Mouse (Mus musculus): ENCODE results near the gene Rdh7. TPM values are rescaled to one million over a fixed set of nuclear protein-coding genes. Genes with fewer than 3 reads are reported as not detected.
"Not testable (repeated sequence)": the region's sequence is repeated elsewhere in the genome, so short reads cannot be mapped to it uniquely, and the experiment has no call there.

Rdh7 gene
- polyA plus RNA-seq, 1 experiment: 0.06 TPM

DNA sequence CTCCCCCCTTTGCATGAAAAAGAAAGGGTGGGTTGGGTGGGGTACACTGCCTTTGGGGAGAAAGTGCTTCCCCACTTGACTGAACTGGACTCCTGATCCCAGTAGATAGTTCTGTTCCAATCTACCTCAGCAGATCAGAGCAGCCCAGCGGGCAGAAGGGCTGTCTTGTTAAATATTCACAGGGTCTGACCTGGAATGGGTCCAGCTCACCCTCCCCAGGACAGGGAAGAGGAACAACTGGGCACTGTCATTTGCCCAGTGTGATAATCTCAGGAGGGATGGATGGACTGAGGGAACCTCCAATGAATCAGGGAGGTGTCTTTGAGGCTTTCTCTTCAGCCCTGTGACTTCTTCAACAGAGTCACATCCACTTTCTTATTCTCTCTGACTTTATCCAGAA, 40.5 kb downstream of the Rdh7 start:
- Histone ChIP-seq H3K36me3 (ENCODE audit: control insufficient read depth, insufficient read depth, low read length) (no peaks in the 10 kb centered on the region), H3K27me3 (ENCODE audit: control insufficient read depth, insufficient read depth, low read length) (no peaks in the 10 kb centered on the region), H3K27ac (ENCODE audit: insufficient read depth, low read length) (no peak overlapping the region), H3K4me1 (ENCODE audit: control insufficient read depth, insufficient read depth, insufficient read length) (no peaks in the 10 kb centered on the region), H3K4me3 (ENCODE audit: extremely low read depth, insufficient read depth, insufficient read length) (no peak overlapping the region)
- TF ChIP-seq POLR2A (IDR thresholded peaks at IDR 0.05; ENCODE audit: low read depth, low read length): no peak
- WGBS: 85% methylated on average over 1 of the region's 1 CpGs
- DNase-seq (ENCODE audit: low read depth in 1 of 2, low spot score in 2 of 2): no peak

DNA sequence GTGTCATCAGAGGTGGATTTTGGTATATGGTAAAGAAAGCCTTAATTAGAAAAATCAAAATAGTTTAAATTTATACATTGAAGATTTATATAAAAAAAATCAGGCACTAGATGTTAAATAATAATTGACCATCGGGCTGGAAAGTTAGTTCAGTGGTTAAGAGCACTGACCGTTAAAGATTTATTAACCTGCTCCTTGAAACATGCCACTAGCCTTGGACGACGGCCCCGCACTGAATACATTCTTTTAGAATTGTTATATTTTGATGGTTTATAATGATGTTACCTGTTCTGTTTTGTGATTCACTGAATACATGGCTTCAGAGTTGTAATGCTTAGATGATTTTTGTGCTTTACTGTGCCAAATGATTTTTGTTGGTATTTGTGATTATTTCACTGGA, 42.7 kb downstream of the Rdh7 start:
- not testable (repeated sequence) for DNase-seq (ENCODE audit: low read depth in 1 of 2, low spot score in 2 of 2); H3K4me3 ChIP-seq (ENCODE audit: extremely low read depth, insufficient read depth, insufficient read length); H3K27ac ChIP-seq (ENCODE audit: insufficient read depth, low read length); H3K36me3 ChIP-seq (ENCODE audit: control insufficient read depth, insufficient read depth, low read length); H3K4me1 ChIP-seq (ENCODE audit: control insufficient read depth, insufficient read depth, insufficient read length); H3K27me3 ChIP-seq (ENCODE audit: control insufficient read depth, insufficient read depth, low read length)
- WGBS: 91% methylated on average over 5 of the region's 5 CpGs

GRCm38 (mm10) chr10:127840776-127841175, 47.8 kb downstream of the Rdh7 start:
- TF ChIP-seq POLR2A (IDR thresholded peaks at IDR 0.05; ENCODE audit: low read depth, low read length) (no peak), CTCF (IDR thresholded peaks at IDR 0.05; ENCODE audit: extremely low read depth, insufficient read depth, insufficient read length, insufficient replicate concordance) (no peak)
- Histone ChIP-seq H3K27me3 (ENCODE audit: control insufficient read depth, insufficient read depth, low read length) (no peaks in the 10 kb centered on the region), H3K4me1 (ENCODE audit: control insufficient read depth, insufficient read depth, insufficient read length) (no peaks in the 10 kb centered on the region), H3K4me3 (ENCODE audit: extremely low read depth, insufficient read depth, insufficient read length) (no peak overlapping the region), H3K27ac (ENCODE audit: insufficient read depth, low read length) (no peak overlapping the region), H3K36me3 (ENCODE audit: control insufficient read depth, insufficient read depth, low read length) (no peaks in the 10 kb centered on the region)
- WGBS: 75% methylated on average over 2 of the region's 2 CpGs
- no peak for DNase-seq (ENCODE audit: low read depth in 1 of 2, low spot score in 2 of 2)

DNA sequence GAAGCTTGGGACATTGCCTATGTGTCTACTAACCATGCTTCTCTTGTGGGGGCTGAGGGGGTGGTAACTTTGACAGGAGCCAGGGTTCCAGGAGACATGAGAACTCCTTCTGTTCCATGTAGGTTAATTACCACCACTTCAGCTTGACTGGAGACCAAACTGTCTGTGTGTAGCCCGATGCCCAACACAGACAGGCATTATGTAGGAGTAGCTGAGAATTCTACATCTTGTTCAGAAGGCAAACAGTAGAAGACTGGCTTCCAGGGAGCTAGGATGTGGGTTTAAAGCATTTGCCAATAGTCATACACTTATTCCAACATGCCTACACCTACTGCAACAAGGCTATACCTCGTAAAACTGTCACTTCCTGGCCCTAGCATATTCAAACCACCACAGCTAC, 50.1 kb downstream of the Rdh7 start:
- 92% methylated on average over 2 of the region's 2 CpGs for WGBS
- Histone ChIP-seq H3K27ac (ENCODE audit: insufficient read depth, low read length) (no peak overlapping the region), H3K4me1 (ENCODE audit: control insufficient read depth, insufficient read depth, insufficient read length) (no peaks in the 10 kb centered on the region), H3K4me3 (ENCODE audit: extremely low read depth, insufficient read depth, insufficient read length) (no peak overlapping the region), H3K36me3 (ENCODE audit: control insufficient read depth, insufficient read depth, low read length) (no peaks in the 10 kb centered on the region), H3K27me3 (ENCODE audit: control insufficient read depth, insufficient read depth, low read length) (no peaks in the 10 kb centered on the region)
- no peak for TF ChIP-seq POLR2A (IDR thresholded peaks at IDR 0.05; ENCODE audit: low read depth, low read length)
- TF ChIP-seq CTCF (IDR thresholded peaks at IDR 0.05; ENCODE audit: extremely low read depth, insufficient read depth, insufficient read length, insufficient replicate concordance): no peak
- no peak for DNase-seq (ENCODE audit: low read depth in 1 of 2, low spot score in 2 of 2)

DNA sequence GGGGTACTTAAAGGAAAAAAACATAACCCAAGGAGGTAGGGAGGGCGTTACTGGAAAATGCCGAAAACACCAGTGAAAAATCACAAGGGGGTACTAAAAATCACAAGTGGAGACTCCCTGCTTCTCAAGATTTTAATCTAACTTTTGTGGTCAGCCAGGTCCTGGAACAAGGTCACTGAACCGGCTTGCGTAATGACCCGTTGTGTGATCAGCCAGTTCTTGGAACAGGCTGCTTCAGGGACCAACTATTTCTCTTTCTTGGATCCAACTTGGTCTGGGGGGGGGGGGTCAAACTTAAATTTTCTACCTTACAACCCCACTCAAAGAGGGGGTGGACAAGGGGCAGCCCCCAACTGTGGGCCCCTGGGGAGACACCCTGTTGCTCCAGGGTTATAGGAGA, 50.8 kb downstream of the Rdh7 start:
- not testable (repeated sequence) for H3K4me3 ChIP-seq (ENCODE audit: extremely low read depth, insufficient read depth, insufficient read length); DNase-seq (ENCODE audit: low read depth in 1 of 2, low spot score in 2 of 2)

DNA sequence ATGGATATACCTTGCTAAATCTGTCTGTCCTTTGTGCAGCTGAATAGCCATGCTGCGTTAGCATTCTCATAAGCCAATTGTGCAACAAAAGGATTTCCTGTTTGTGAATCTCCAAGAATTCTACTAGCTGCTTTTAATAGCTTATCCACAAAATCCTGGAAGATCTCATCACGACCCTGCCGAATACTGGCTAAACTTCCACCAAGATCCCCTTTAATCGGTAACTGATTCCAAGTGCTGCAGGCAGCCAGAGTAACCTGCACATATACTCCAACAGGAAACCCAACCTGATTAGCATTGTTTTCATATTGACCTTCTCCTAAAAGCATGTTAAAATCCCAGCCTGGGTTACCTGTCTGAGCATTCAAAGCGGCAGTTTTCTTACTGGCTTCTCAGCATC, 53.3 kb downstream of the Rdh7 start:
- 82% methylated on average over 5 of the region's 5 CpGs for WGBS
- H3K4me1 ChIP-seq (ENCODE audit: control insufficient read depth, insufficient read depth, insufficient read length): no peaks in the 10 kb centered on the region
- no peak overlapping the region for H3K4me3 ChIP-seq (ENCODE audit: extremely low read depth, insufficient read depth, insufficient read length)
- no peak overlapping the region for H3K27ac ChIP-seq (ENCODE audit: insufficient read depth, low read length)
- TF ChIP-seq POLR2A (IDR thresholded peaks at IDR 0.05; ENCODE audit: low read depth, low read length) (no peak), CTCF (IDR thresholded peaks at IDR 0.05; ENCODE audit: extremely low read depth, insufficient read depth, insufficient read length, insufficient replicate concordance) (no peak)
- H3K36me3 ChIP-seq (ENCODE audit: control insufficient read depth, insufficient read depth, low read length): no peaks in the 10 kb centered on the region
- DNase-seq (ENCODE audit: low read depth in 1 of 2, low spot score in 2 of 2): no peak
- no peaks in the 10 kb centered on the region for H3K27me3 ChIP-seq (ENCODE audit: control insufficient read depth, insufficient read depth, low read length)

More for the DNA sequence above, 50.8 kb downstream of the Rdh7 start:
- H3K4me1 ChIP-seq (ENCODE audit: control insufficient read depth, insufficient read depth, insufficient read length); H3K27me3 ChIP-seq (ENCODE audit: control insufficient read depth, insufficient read depth, low read length); H3K27ac ChIP-seq (ENCODE audit: insufficient read depth, low read length); H3K36me3 ChIP-seq (ENCODE audit: control insufficient read depth, insufficient read depth, low read length): not testable (repeated sequence)
- 90% methylated on average over 5 of the region's 5 CpGs for WGBS

DNA sequence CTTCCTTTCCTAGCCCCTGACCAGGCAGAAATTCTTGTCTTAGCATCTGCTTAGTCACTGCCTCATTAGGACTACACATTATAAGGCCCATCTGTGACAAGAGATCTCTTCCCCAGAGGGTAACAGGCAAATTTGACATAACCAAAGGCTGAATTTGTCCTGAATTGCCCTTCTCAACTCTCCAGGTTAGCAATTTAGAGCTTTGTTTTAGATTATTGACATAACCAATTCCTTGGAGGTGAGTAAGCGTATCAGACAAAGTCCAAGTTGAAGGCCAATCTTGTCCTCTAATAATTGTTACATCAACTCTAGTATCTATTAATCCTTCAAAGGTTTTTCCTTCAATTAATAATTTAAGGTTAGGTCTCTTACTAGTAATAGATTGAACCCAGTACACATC, 54.4 kb downstream of the Rdh7 start:
- DNase-seq (ENCODE audit: low read depth in 1 of 2, low spot score in 2 of 2); H3K27me3 ChIP-seq (ENCODE audit: control insufficient read depth, insufficient read depth, low read length); H3K4me3 ChIP-seq (ENCODE audit: extremely low read depth, insufficient read depth, insufficient read length); H3K4me1 ChIP-seq (ENCODE audit: control insufficient read depth, insufficient read depth, insufficient read length); H3K36me3 ChIP-seq (ENCODE audit: control insufficient read depth, insufficient read depth, low read length); H3K27ac ChIP-seq (ENCODE audit: insufficient read depth, low read length): not testable (repeated sequence)
- 97% methylated on average over 1 of the region's 1 CpGs for WGBS

Other genes with a start within 250 kb of the Rdh7 start
- 120 and 126 TPM in 2 replicates for gene Stat6, start 245.8 kb downstream of the Rdh7 start, polyA plus RNA-seq (2012; rRNA removed)
- gene Nemp1, start 221.9 kb downstream of the Rdh7 start, polyA plus RNA-seq (2012; rRNA removed): 3.2 and 3.5 TPM in 2 replicates
- 30.6 and 32.7 TPM in 2 replicates for gene Nab2, start 220.2 kb downstream of the Rdh7 start, polyA plus RNA-seq (2012; rRNA removed)
- 0.13 and 0.21 TPM in 2 replicates for gene Myo1a, start 183.6 kb downstream of the Rdh7 start, polyA plus RNA-seq (2012; rRNA removed)
- 1.9 and 4.1 TPM in 2 replicates for gene Tac2, start 164.3 kb downstream of the Rdh7 start, polyA plus RNA-seq (2012; rRNA removed)
- 5.6 and 6.0 TPM in 2 replicates for gene Zbtb39, start 149.3 kb downstream of the Rdh7 start, polyA plus RNA-seq (2012; rRNA removed)
- 22.5 and 28.8 TPM in 2 replicates for gene Gpr182, start 137.1 kb downstream of the Rdh7 start, polyA plus RNA-seq (2012; rRNA removed)
- gene Rdh1, start 129.1 kb downstream of the Rdh7 start, polyA plus RNA-seq (2012; rRNA removed): 0.25 and 0.56 TPM in 2 replicates
- gene Rdh16f1, start 129.0 kb downstream of the Rdh7 start, polyA plus RNA-seq (2012; rRNA removed): 0.60 and 0.94 TPM in 2 replicates
- 0.11 and 0.18 TPM in 2 replicates for gene Rdh9, start 112.4 kb downstream of the Rdh7 start, polyA plus RNA-seq (2012; rRNA removed)
- 0.04 TPM in 1 of 2 replicates, not detected in the other for gene Rdh16, start 87.7 kb downstream of the Rdh7 start, polyA plus RNA-seq (2012; rRNA removed)
- gene Rdh19, start 38.9 kb downstream of the Rdh7 start, polyA plus RNA-seq (2012; rRNA removed): not detected in 2 replicates
- gene Rdh16f2, start 22.3 kb downstream of the Rdh7 start, polyA plus RNA-seq (2012; rRNA removed): 0.08 TPM in 1 of 2 replicates, not detected in the other
- 0.04 and 0.15 TPM in 2 replicates for gene Sdr9c7, start 9.7 kb upstream of the Rdh7 start, polyA plus RNA-seq (2012; rRNA removed)
- not detected in 2 replicates for gene Hsd17b6, start 118.8 kb upstream of the Rdh7 start, polyA plus RNA-seq (2012; rRNA removed)
- gene Prim1, start 126.4 kb upstream of the Rdh7 start, polyA plus RNA-seq (2012; rRNA removed): 3.9 and 4.2 TPM in 2 replicates
- gene Naca, start 146.8 kb upstream of the Rdh7 start, polyA plus RNA-seq (2012; rRNA removed): 124 and 171 TPM in 2 replicates
- gene Ptges3, start 170.1 kb upstream of the Rdh7 start, polyA plus RNA-seq (2012; rRNA removed): 20.2 and 59.3 TPM in 2 replicates
- gene Atp5b, start 194.5 kb upstream of the Rdh7 start, polyA plus RNA-seq (2012; rRNA removed): 803 and 1,529 TPM in 2 replicates
- gene Baz2a, start 202.8 kb upstream of the Rdh7 start, polyA plus RNA-seq (2012; rRNA removed): 39.0 and 43.3 TPM in 2 replicates

Data from spleen, adult 2 months (tissue).